Mouse (Mus musculus) myocyte (in vitro differentiated cells): ENCODE data around the gene Itpkb.

Source experiments
- CEBPB ChIP-seq: IDR thresholded peaks from 2 replicates; pipeline ENCODE4 v1.6.1; 2011; ENCODE audit warnings: mild to moderate bottlenecking, moderate library complexity; ENCODE audit not compliant: poor library complexity, insufficient read depth, severe bottlenecking
- E2F4 ChIP-seq: IDR thresholded peaks from one replicate; pipeline ENCODE4 v1.6.1; 2011; ENCODE audit warnings: mild to moderate bottlenecking, control low read depth, moderate library complexity; ENCODE audit not compliant: insufficient read depth
- MAX ChIP-seq: IDR thresholded peaks from one replicate; pipeline ENCODE4 v1.6.1; 2011; ENCODE audit warnings: low read depth, mild to moderate bottlenecking, control low read depth
- MYOD1 ChIP-seq, 3 experiments: IDR thresholded peaks; one replicate each; pipeline ENCODE4 v1.6.1; 2011; ENCODE audit warnings: control low read depth in 2 of 3, low read depth in 2 of 3, mild to moderate bottlenecking in 2 of 3, moderate library complexity in 1 of 3; ENCODE audit not compliant: insufficient read length in 2 of 3, control insufficient read depth in 1 of 3
- MYOG ChIP-seq, 3 experiments: IDR thresholded peaks; one replicate each; pipeline ENCODE4 v1.6.1; 2011; ENCODE audit warnings: control low read depth in 2 of 3, low read depth in 2 of 3, mild to moderate bottlenecking in 2 of 3; ENCODE audit not compliant: insufficient read length in 2 of 3, control insufficient read depth in 1 of 3, insufficient read depth in 1 of 3
- POLR2A ChIP-seq: IDR thresholded peaks from one replicate; pipeline ENCODE4 v1.6.1; 2011; ENCODE audit warnings: low read depth, mild to moderate bottlenecking, control low read depth, moderate library complexity; ENCODE audit not compliant: insufficient read length
- POLR2AphosphoS2 ChIP-seq: IDR thresholded peaks from one replicate; pipeline ENCODE4 v1.6.1; 2011; ENCODE audit warnings: low read depth, control low read depth; ENCODE audit not compliant: insufficient read length
- REST ChIP-seq: IDR thresholded peaks from one replicate; pipeline ENCODE4 v1.6.1; 2011; ENCODE audit warnings: mild to moderate bottlenecking, control low read depth, moderate library complexity; ENCODE audit not compliant: insufficient read depth, insufficient read length
- SRF ChIP-seq: IDR thresholded peaks from one replicate; pipeline ENCODE4 v1.6.1; 2011; ENCODE audit warnings: low read depth; ENCODE audit not compliant: control insufficient read depth, insufficient read length
- TCF12 ChIP-seq: IDR thresholded peaks from one replicate; pipeline ENCODE4 v1.6.1; 2011; ENCODE audit warnings: mild to moderate bottlenecking, control low read depth; ENCODE audit not compliant: poor library complexity, insufficient read depth, severe bottlenecking
- TCF3 ChIP-seq: IDR thresholded peaks from one replicate; pipeline ENCODE4 v1.6.1; 2011; ENCODE audit warnings: low read depth, control low read depth; ENCODE audit not compliant: insufficient read length
- USF1 ChIP-seq: IDR thresholded peaks from one replicate; pipeline ENCODE4 v1.6.1; 2011; ENCODE audit warnings: low read depth, mild to moderate bottlenecking, control low read depth, moderate library complexity

DNA sequence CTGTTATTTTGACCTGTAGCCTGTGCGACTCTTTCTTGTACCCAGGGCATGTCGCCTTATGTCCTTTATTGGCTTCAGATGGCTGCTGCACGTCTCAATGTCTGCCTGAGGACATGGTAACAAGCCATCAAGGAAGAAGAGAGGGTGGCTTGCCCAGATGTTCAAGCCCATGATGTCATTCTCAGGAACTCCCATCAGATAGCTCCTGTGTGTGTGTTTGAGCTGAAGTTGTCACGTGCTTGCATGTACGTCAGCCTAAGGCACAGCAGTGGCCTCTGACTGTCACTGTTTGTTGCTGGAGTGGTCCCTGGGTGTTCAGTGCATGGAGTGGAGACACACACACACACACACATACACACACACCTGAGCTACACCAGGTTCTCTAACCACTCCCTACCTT, 29.0 kb downstream of the Itpkb start:
- TF ChIP-seq POLR2A (no peak), POLR2AphosphoS2 (no peak), MYOG (IDR thresholded peaks at IDR 0.05; ENCODE audit: control insufficient read depth in 1 of 3, insufficient read depth in 1 of 3, insufficient read length in 2 of 3, low read depth in 2 of 3) (no peak), TCF12 (no peak), REST (no peak), CEBPB (no peak), E2F4 (no peak), TCF3 (no peak), MAX (no peak), USF1 (no peak), MYOD1 (IDR thresholded peaks at IDR 0.05; ENCODE audit: control insufficient read depth in 1 of 3, insufficient read length in 2 of 3, low read depth in 2 of 3) (no peak), SRF (no peak)
